Comparison of ENCODE assay signal across 16 mouse cellular contexts in genomic region chr5:30655042-30655441, GRCm38 (mm10). TPM values are rescaled to one million over a fixed set of nuclear protein-coding genes. Genes with fewer than 3 reads are reported as not detected.
"Had no signal": no experiment of that assay in that cellular context is flagged by ENCODE, and none has a peak within 500 bp of the region (broad histone marks: within the 10 kb centered on the region; RNA-seq: fewer than 3 reads in every experiment).

No protein-coding gene starts in this region.

- H3K4me1 ChIP-seq: midbrain, embryonic 13.5 days; midbrain, embryonic 15.5 days; neural tube, embryonic 12.5 days; stomach, embryonic 15.5 days had no signal

- H3K27ac ChIP-seq: midbrain, embryonic 13.5 days; midbrain, embryonic 15.5 days; neural tube, embryonic 12.5 days; stomach, embryonic 15.5 days; stomach, postnatal 0 days had no signal

- H3K9me3 ChIP-seq: midbrain, embryonic 13.5 days; midbrain, embryonic 15.5 days; neural tube, embryonic 12.5 days; stomach, embryonic 15.5 days had no signal

- DNase-seq: lung, adult 18-20 months; lung, embryonic 14.5 days; lung, postnatal 10 days; lung, postnatal 4 days; right cerebral cortex, postnatal 14 days; thymus, adult 2 months; thymus, postnatal 25 days; thymus, postnatal 4 days had no signal

- H3K4me3 ChIP-seq: midbrain, embryonic 13.5 days; midbrain, embryonic 15.5 days; neural tube, embryonic 12.5 days; stomach, embryonic 15.5 days had no signal

- H3K27me3 ChIP-seq: megakaryocyte, embryonic 14.5 days; midbrain, embryonic 13.5 days; midbrain, embryonic 15.5 days; neural tube, embryonic 12.5 days; stomach, embryonic 15.5 days had no signal

RNA-seq across cellular contexts. Expression of gene Dpysl5, which starts 56.3 kb away (rescaled TPM):
- total RNA-seq: megakaryocyte progenitor cell, adult 5-6 weeks; neutrophil, adult 5-6 weeks had no signal
